Mouse (Mus musculus) megakaryocyte, embryonic 14.5 days (primary cell): ENCODE measurements at regions not wholly inside any gene's neighbourhood (a gene's known extent, or its start where the extent isn't known, plus 50 kb on each side); places are given as distances from the start of the nearest gene placed in this dataset.

Source experiments
- FLI1 ChIP-seq: IDR thresholded peaks from 2 replicates; pipeline ENCODE4 v1.6.1; 2012; ENCODE audit warnings: low read length, inconsistent platforms, mixed read lengths
- GATA1 ChIP-seq: IDR thresholded peaks from 3 replicates; pipeline ENCODE4 v1.6.1; 2012; ENCODE audit warnings: mixed read lengths, low read length, inconsistent platforms, borderline replicate concordance

- no peak for TF ChIP-seq GATA1
- TF ChIP-seq FLI1 = no peak
Observed at GRCm38 (mm10) chr10:118545966-118546365, 105.1 kb downstream of the Ifng start.
